Mouse (Mus musculus) common myeloid progenitor, adult 5-6 weeks (primary cell): ENCODE measurements at regions not wholly inside any gene's neighbourhood (a gene's known extent, or its start where the extent isn't known, plus 50 kb on each side); places are given as distances from the start of the nearest gene placed in this dataset.

Source experiments
- ATAC-seq: replicated peaks from 2 replicates; pipeline ENCODE4 v1.8.0; 2016; ENCODE audit warnings: low read depth, mild to moderate bottlenecking, moderate TSS enrichment, inconsistent platforms; ENCODE audit not compliant: poor library complexity, severe bottlenecking

GRCm38 (mm10) chr4:114351282-114351681 is 55.2 kb upstream of the Trabd2b start:
- ATAC-seq = no peak

- ATAC-seq = no peak
Measured at GRCm38 (mm10) chr4:114353058-114353457, 53.5 kb upstream of the Trabd2b start.
